Mouse (Mus musculus): ENCODE results near the gene 2310050C09Rik.
A peak's percentile ranks its signal among the peaks of the same experiment; 100 is the strongest.

2310050C09Rik gene

GRCm38 (mm10) chr3:92870116-92870515 lies at the start of gene 2310050C09Rik:
2310050C09Rik (minus strand) TSS chr3:92870216.
- no peak for DNase-seq (ENCODE audit: extremely low spot score, low spot score)

GRCm38 (mm10) chr3:92907571-92907970 lies 37.6 kb upstream of the 2310050C09Rik start:
- no peak for DNase-seq (ENCODE audit: extremely low spot score, low spot score)

GRCm38 (mm10) chr3:92905182-92905581 lies 35.2 kb upstream of the 2310050C09Rik start:
- DNase-seq (ENCODE audit: extremely low spot score, low spot score): no peak

GRCm38 (mm10) chr3:92903640-92904039 lies 33.6 kb upstream of the 2310050C09Rik start:
- DNase-seq (ENCODE audit: extremely low spot score, low spot score): no peak

GRCm38 (mm10) chr3:92902992-92903391 lies 33.0 kb upstream of the 2310050C09Rik start:
- peak; percentile 37 for DNase-seq (ENCODE audit: extremely low spot score, low spot score)

- no peak for DNase-seq (ENCODE audit: extremely low spot score, low spot score)
Measured at GRCm38 (mm10) chr3:92894489-92894888, 24.5 kb upstream of the 2310050C09Rik start.

GRCm38 (mm10) chr3:92894063-92894462 lies 24.0 kb upstream of the 2310050C09Rik start:
- DNase-seq (ENCODE audit: extremely low spot score, low spot score): no peak

GRCm38 (mm10) chr3:92874180-92874579 lies 4.2 kb upstream of the 2310050C09Rik start:
- DNase-seq (ENCODE audit: extremely low spot score, low spot score): no peak

DNA sequence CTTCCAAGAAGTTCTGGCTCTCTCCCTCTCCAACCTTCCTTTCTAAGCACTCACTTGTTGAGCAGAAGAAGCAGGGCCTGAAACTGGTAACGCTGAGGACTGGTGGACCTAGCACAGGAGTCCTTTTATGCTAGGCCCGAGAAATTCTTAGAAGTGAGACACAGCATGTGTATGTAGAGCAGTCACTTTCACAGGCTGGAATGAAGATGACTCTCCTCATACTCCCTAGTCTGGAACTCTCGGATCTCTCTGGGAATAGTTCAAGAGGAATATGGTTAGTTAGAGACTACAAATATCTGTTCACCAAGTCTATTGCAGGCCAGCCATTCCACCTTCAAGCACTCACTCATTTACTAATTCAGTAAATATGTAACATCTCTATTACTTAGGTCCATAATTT lies 18.8 kb downstream of the 2310050C09Rik start, which contains the start of gene Lce1l:
Gene Lce1l (minus strand): TSS at position 101 of the 400 bp plus-strand sequence.
- no peak for DNase-seq (ENCODE audit: extremely low spot score, low spot score)

- DNase-seq (ENCODE audit: extremely low spot score, low spot score): no peak
Measured at GRCm38 (mm10) chr3:92827108-92827507, 42.9 kb downstream of the 2310050C09Rik start, which contains the start of gene Kprp. Kprp (minus strand) TSS chr3:92827247.

- no peak for DNase-seq (ENCODE audit: extremely low spot score, low spot score)
Measured at GRCm38 (mm10) chr3:92825808-92826207, 44.2 kb downstream of the 2310050C09Rik start.
